ENCODE assay signal across 8 mouse cellular contexts in genomic region chr2:37786461-37786860, GRCm38 (mm10). TPM values are rescaled to one million over a fixed set of nuclear protein-coding genes. Genes with fewer than 3 reads are reported as not detected.
DNase-seq lines count a peak whose midpoint lies in the region; ATAC-seq and TF ChIP-seq lines count a peak whose summit lies in the region.

No protein-coding gene starts in this region.

- peak overlapping the region; percentile 47 for H3K4me2 ChIP-seq in hindbrain, embryonic 15.5 days
- peak overlapping the region; percentile 40 for H3K4me2 ChIP-seq in midbrain, embryonic 15.5 days

- WGBS in kidney, adult 2 months = 37% methylated on average over 48 of the region's 52 CpGs
- WGBS in embryonic facial prominence, embryonic 10.5 days = 28% methylated on average over 52 of the region's 52 CpGs
- WGBS in hindbrain, embryonic 15.5 days = 37% methylated on average over 52 of the region's 52 CpGs
- 50% methylated on average over 52 of the region's 52 CpGs for WGBS in midbrain, embryonic 15.5 days

- peak; percentile 12 for DNase-seq in kidney, adult 2 months
- DNase-seq in kidney, adult 18-20 months = no peak
- no peak for DNase-seq in embryonic facial prominence, embryonic 10.5 days (ENCODE audit: low spot score)
- no peak for DNase-seq in frontal cortex, postnatal 14 days (ENCODE audit: low spot score in 2 of 2)
- DNase-seq in ovary, postnatal 10 days (ENCODE audit: low spot score) = no peak
- DNase-seq in gastrocnemius, postnatal 25 days = no peak

- ATAC-seq in hindbrain, embryonic 15.5 days (ENCODE audit: low FRiP score, low read depth) = no peak
- no peak for ATAC-seq in midbrain, embryonic 15.5 days (replicated peaks)

- H3K9ac ChIP-seq in hindbrain, embryonic 15.5 days = no peak overlapping the region
- no peak overlapping the region for H3K9ac ChIP-seq in midbrain, embryonic 15.5 days

- TF ChIP-seq POLR2A in kidney, adult 2 months (IDR thresholded peaks at IDR 0.05; ENCODE audit: low read depth, low read length) = no peak

- H3K27ac ChIP-seq in kidney, adult 2 months (ENCODE audit: insufficient read depth, low read depth, low read length) = no peak overlapping the region
- H3K27ac ChIP-seq in embryonic facial prominence, embryonic 10.5 days (replicated peaks) = no peak overlapping the region; the same call in 1 of the 2 replicates
- H3K27ac ChIP-seq in hindbrain, embryonic 15.5 days (replicated peaks) = no peak overlapping the region
- no peak overlapping the region for H3K27ac ChIP-seq in midbrain, embryonic 15.5 days

- no peak for TF ChIP-seq CTCF in kidney, adult 2 months (conservative IDR thresholded peaks at IDR 0.05; ENCODE audit: insufficient read depth, insufficient read length, low read depth, low read length)

- H3K4me3 ChIP-seq in kidney, adult 2 months (ENCODE audit: insufficient read depth, low read depth, low read length) = no peak overlapping the region
- H3K4me3 ChIP-seq in embryonic facial prominence, embryonic 10.5 days = peak overlapping the region; percentile 51
- H3K4me3 ChIP-seq in hindbrain, embryonic 15.5 days = peak overlapping the region; percentile 30
- H3K4me3 ChIP-seq in midbrain, embryonic 15.5 days = peak overlapping the region; percentile 24

- no peaks in the 10 kb centered on the region for H3K36me3 ChIP-seq in kidney, adult 2 months (ENCODE audit: control insufficient read depth, insufficient read depth, low read length)
- peaks cover 71% of the 10 kb centered on the region for H3K36me3 ChIP-seq in embryonic facial prominence, embryonic 10.5 days (replicated peaks)
- no peaks in the 10 kb centered on the region for H3K36me3 ChIP-seq in hindbrain, embryonic 15.5 days
- H3K36me3 ChIP-seq in midbrain, embryonic 15.5 days (replicated peaks) = no peaks in the 10 kb centered on the region

- H3K9me3 ChIP-seq in embryonic facial prominence, embryonic 10.5 days = no peaks in the 10 kb centered on the region
- no peaks in the 10 kb centered on the region for H3K9me3 ChIP-seq in hindbrain, embryonic 15.5 days
- no peaks in the 10 kb centered on the region for H3K9me3 ChIP-seq in midbrain, embryonic 15.5 days

- no peaks in the 10 kb centered on the region for H3K27me3 ChIP-seq in kidney, adult 2 months (replicated peaks; ENCODE audit: control insufficient read depth, insufficient read depth, low read length)
- H3K27me3 ChIP-seq in embryonic facial prominence, embryonic 10.5 days (replicated peaks; ENCODE audit: low read depth, poor library complexity, severe bottlenecking) = peaks cover 62% of the 10 kb centered on the region
- H3K27me3 ChIP-seq in hindbrain, embryonic 15.5 days = no peaks in the 10 kb centered on the region
- H3K27me3 ChIP-seq in midbrain, embryonic 15.5 days (replicated peaks) = no peaks in the 10 kb centered on the region

- peaks cover 10% of the 10 kb centered on the region for H3K4me1 ChIP-seq in kidney, adult 2 months (ENCODE audit: control insufficient read depth, insufficient read depth, low read length)
- H3K4me1 ChIP-seq in embryonic facial prominence, embryonic 10.5 days = peaks cover 37% of the 10 kb centered on the region
- H3K4me1 ChIP-seq in hindbrain, embryonic 15.5 days (replicated peaks) = peaks cover 11% of the 10 kb centered on the region
- peaks cover 9% of the 10 kb centered on the region for H3K4me1 ChIP-seq in midbrain, embryonic 15.5 days

RNA-seq across cellular contexts. Expression of gene Crb2, which starts 10.4 kb away (rescaled TPM):
- polyA plus RNA-seq in kidney, adult 2 months (2012; rRNA removed) = 2.7 and 3.0 TPM in 2 replicates
- 7.3 and 11.9 TPM in 2 replicates for polyA plus RNA-seq in embryonic facial prominence, embryonic 10.5 days (2016; fragmentation: Nextera tagmentation; extraction: Ambion mirVana)
- 5.1 and 5.9 TPM in 2 replicates for polyA plus RNA-seq in hindbrain, embryonic 15.5 days (2015; fragmentation: Nextera tagmentation; extraction: Ambion mirVana)
- 5.6 and 6.4 TPM in 2 replicates for polyA plus RNA-seq in midbrain, embryonic 15.5 days (2015; fragmentation: Nextera tagmentation; extraction: Ambion mirVana)
- not detected for total RNA-seq in gastrocnemius, postnatal 25 days (2021)
